8 mouse cellular contexts compared by ENCODE assay signal in genomic region chr16:4593971-4594813, GRCm38 (mm10). TPM values are rescaled to one million over a fixed set of nuclear protein-coding genes. Genes with fewer than 3 reads are reported as not detected.
DNase-seq lines count a peak whose midpoint lies in the region; ATAC-seq and TF ChIP-seq lines count a peak whose summit lies in the region.

TSS of gene Glis2 (plus strand) at chr16:4594713.

- 0% methylated on average over 9 of the region's 74 CpGs for WGBS in limb, embryonic 14.5 days
- under 1% methylated on average over 22 of the region's 74 CpGs for WGBS in midbrain, embryonic 16.5 days

- no peaks in the 10 kb centered on the region for H3K9me3 ChIP-seq in limb, embryonic 14.5 days (ENCODE audit: control insufficient read depth, low read length)
- H3K9me3 ChIP-seq in midbrain, embryonic 16.5 days (replicated peaks; ENCODE audit: control insufficient read depth, low read length, poor library complexity, severe bottlenecking): no peaks in the 10 kb centered on the region

- DNase-seq in layer of hippocampus, postnatal 14 days (ENCODE audit: low spot score in 2 of 2): peak; percentile 50 to 53
- no peak for DNase-seq in layer of hippocampus, adult 18-20 months (ENCODE audit: low spot score in 2 of 2)
- peak; percentile 65 for DNase-seq in cerebellum, adult 11-12 months
- peak; percentile 88 for DNase-seq in forelimb bud, embryonic 11.5 days (ENCODE audit: low read depth, low spot score)
- DNase-seq in induced T-regulatory cell, adult 2 months (ENCODE audit: low read depth): peak; percentile 63
- peak; percentile 92 for DNase-seq in limb, embryonic 14.5 days (ENCODE audit: low spot score)
- peak; percentile 57 for DNase-seq in thymus, postnatal 14 days

- H3K27me3 ChIP-seq in limb, embryonic 14.5 days (ENCODE audit: control insufficient read depth, insufficient read depth, low read length): no peaks in the 10 kb centered on the region
- H3K27me3 ChIP-seq in midbrain, embryonic 16.5 days (ENCODE audit: control insufficient read depth, insufficient read depth, low read depth, low read length): no peaks in the 10 kb centered on the region

- H3K4me3 ChIP-seq in limb, embryonic 14.5 days (replicated peaks; ENCODE audit: low read length): peak within 1 kb of the TSS; percentile 90
- peak within 1 kb of the TSS; percentile 68 for H3K4me3 ChIP-seq in midbrain, embryonic 16.5 days (ENCODE audit: low read depth, low read length)

- ATAC-seq in limb, embryonic 14.5 days (ENCODE audit: low FRiP score, low read depth): peak; percentile 92
- peak; percentile 84 for ATAC-seq in midbrain, embryonic 16.5 days

- 0 out of 2 replicates have a peak, but pooled peaks have one; percentile 35 for TF ChIP-seq POLR2A in limb, embryonic 14.5 days (IDR thresholded peaks at IDR 0.05; ENCODE audit: borderline replicate concordance, extremely low read depth, insufficient read depth, insufficient read length)

- peaks cover 50% of the 10 kb centered on the region for H3K4me1 ChIP-seq in limb, embryonic 14.5 days (ENCODE audit: control insufficient read depth, insufficient read depth, low read length)
- H3K4me1 ChIP-seq in midbrain, embryonic 16.5 days (ENCODE audit: control insufficient read depth, insufficient read depth, low read length): peaks cover 49% of the 10 kb centered on the region

- H3K36me3 ChIP-seq in limb, embryonic 14.5 days (ENCODE audit: control insufficient read depth, insufficient read depth, low read length): peaks cover 20% of the 10 kb centered on the region
- no peaks in the 10 kb centered on the region for H3K36me3 ChIP-seq in midbrain, embryonic 16.5 days (ENCODE audit: control insufficient read depth, insufficient read depth, low read length)

- peak within 1 kb of the TSS; percentile 95 for H3K4me2 ChIP-seq in limb, embryonic 14.5 days (replicated peaks; ENCODE audit: low read depth, low read length, severe bottlenecking)
- H3K4me2 ChIP-seq in midbrain, embryonic 16.5 days (ENCODE audit: low read length): peak within 1 kb of the TSS; percentile 92

- H3K9ac ChIP-seq in limb, embryonic 14.5 days (ENCODE audit: low read depth, low read length, severe bottlenecking): peak within 1 kb of the TSS; percentile 96
- peak within 1 kb of the TSS; percentile 84 for H3K9ac ChIP-seq in midbrain, embryonic 16.5 days (ENCODE audit: low read depth, low read length)

- peak within 1 kb of the TSS; percentile 91 for H3K27ac ChIP-seq in limb, embryonic 14.5 days (replicated peaks; ENCODE audit: low read depth, low read length)
- H3K27ac ChIP-seq in midbrain, embryonic 16.5 days (ENCODE audit: low read length): peak within 1 kb of the TSS; percentile 92

RNA-seq across cellular contexts. Expression of gene Glis2, which starts in this region (rescaled TPM):
- 10 to 100 TPM; 19.8 to 30.5 TPM for total RNA-seq in layer of hippocampus, postnatal 14 days (2021)
- total RNA-seq in layer of hippocampus, adult 18-20 months (2021): 10 to 100 TPM in 1 of 2 experiments, 1 to 10 TPM in 1; 9.8 to 15.4 TPM
- polyA plus RNA-seq in limb, embryonic 14.5 days (2012; rRNA removed): 83.8 and 110 TPM in 2 replicates
- polyA plus RNA-seq in limb, embryonic 14.5 days (2014; fragmentation: Nextera tagmentation; extraction: Ambion mirVana): 45.9 and 53.3 TPM in 2 replicates
- polyA plus RNA-seq in midbrain, embryonic 16.5 days (2015; fragmentation: Nextera tagmentation; extraction: Ambion mirVana): 13.0 and 14.0 TPM in 2 replicates

Comparison
In these comparisons a context has a peak if more than half of its experiments do, and no peak if none do; other contexts are left out.
1. DNase-seq: peak in layer of hippocampus, postnatal 14 days (2 of 2), cerebellum, adult 11-12 months (single experiment), forelimb bud, embryonic 11.5 days (single experiment), induced T-regulatory cell, adult 2 months (single experiment), limb, embryonic 14.5 days (single experiment) and thymus, postnatal 14 days (single experiment); none in layer of hippocampus, adult 18-20 months (0 of 2).